Mouse (Mus musculus) neural tube, embryonic 15.5 days (tissue): Measurements from ENCODE around the gene Lurap1l. TPM values are rescaled to one million over a fixed set of nuclear protein-coding genes. Genes with fewer than 3 reads are reported as not detected.

Experiments used
- ATAC-seq: fragments of 200-750 bp; cut with Nextera tagmentation; 2 replicates; pipeline ENCODE4 v1.8.0; 2017; ENCODE audit warnings: mild to moderate bottlenecking, moderate TSS enrichment, moderate library complexity; ENCODE audit not compliant: low FRiP score
- H3K27ac ChIP-seq: fragments of 300-500 bp; sonication (generic); replicated peaks from 2 replicates; pipeline ENCODE4 v1.5.1; 2015; ENCODE audit warnings: mild to moderate bottlenecking, inconsistent platforms
- H3K27me3 ChIP-seq: fragments of 300-500 bp; sonication (generic); replicated peaks from 2 replicates; pipeline ENCODE4 v1.6.1; 2015; ENCODE audit warnings: inconsistent platforms
- H3K36me3 ChIP-seq: fragments of 300-500 bp; sonication (generic); 2 replicates; pipeline ENCODE4 v1.6.1; 2015; ENCODE audit warnings: inconsistent platforms
- H3K4me1 ChIP-seq: fragments of 300-500 bp; sonication (generic); 2 replicates; pipeline ENCODE4 v1.6.1; 2015; ENCODE audit warnings: inconsistent platforms
- H3K4me2 ChIP-seq: fragments of 300-500 bp; sonication (generic); 2 replicates; pipeline ENCODE4 v1.6.1; 2015; ENCODE audit warnings: inconsistent platforms, mild to moderate bottlenecking, moderate library complexity
- H3K4me3 ChIP-seq: fragments of 300-500 bp; sonication (generic); replicated peaks from 2 replicates; pipeline ENCODE4 v1.5.1; 2015; ENCODE audit warnings: mild to moderate bottlenecking, inconsistent platforms
- H3K9ac ChIP-seq: fragments of 300-500 bp; sonication (generic); replicated peaks from 2 replicates; pipeline ENCODE4 v1.6.1; 2015; ENCODE audit warnings: mild to moderate bottlenecking, inconsistent platforms
- H3K9me3 ChIP-seq: fragments of 300-500 bp; sonication (generic); replicated peaks from 2 replicates; pipeline ENCODE4 v1.6.1; 2016; ENCODE audit warnings: inconsistent platforms
- WGBS: fragments of 180-500 bp; shearing (Covaris S2); methylation state at CpG from one replicate; pipeline ENCODE4 v1.1.7; 2015; ENCODE audit warnings: mixed read lengths; 5-methylcytosine and 5-hydroxymethylcytosine counted together
- polyA plus RNA-seq: library from polyadenylated mRNA; unstranded; fragments of >200 nt; fragmentation: Nextera tagmentation; extraction: Ambion mirVana; gene quantifications from 2 replicates; pipeline ENCODE4 v1.2.1, GENCODE M21; 2015

Lurap1l gene
- polyA plus RNA-seq = 14.6 and 14.7 TPM in 2 replicates

GRCm38 (mm10) chr4:80910481-80910870 is at the start of gene Lurap1l:
TSS of gene Lurap1l (plus strand) at chr4:80910646.
- ATAC-seq = peak; percentile 61; the same call in 1 of the 2 replicates
- peak within 1 kb of the TSS; percentile 70 for H3K4me3 ChIP-seq
- 0% methylated on average over 10 of the region's 10 CpGs for WGBS
- peak within 1 kb of the TSS; percentile 92 for H3K27ac ChIP-seq
- no peaks in the 10 kb centered on the region for H3K9me3 ChIP-seq
- H3K4me2 ChIP-seq = peak within 1 kb of the TSS; percentile 64
- H3K27me3 ChIP-seq = 0 out of 2 replicates have a peak, but pooled peaks cover 2% of the 10 kb centered on the region
- no peaks in the 10 kb centered on the region for H3K36me3 ChIP-seq
- peaks cover 11% of the 10 kb centered on the region for H3K4me1 ChIP-seq
- H3K9ac ChIP-seq = peak within 1 kb of the TSS; percentile 79

- ATAC-seq = no peak
- no peak overlapping the region for H3K9ac ChIP-seq
- no peaks in the 10 kb centered on the region for H3K36me3 ChIP-seq
- no peak overlapping the region for H3K27ac ChIP-seq
- H3K4me1 ChIP-seq = peaks cover 8% of the 10 kb centered on the region
- no peak overlapping the region for H3K4me3 ChIP-seq
- 50% methylated on average over 9 of the region's 9 CpGs for WGBS
- no peaks in the 10 kb centered on the region for H3K27me3 ChIP-seq
- no peak overlapping the region for H3K4me2 ChIP-seq
- H3K9me3 ChIP-seq = no peaks in the 10 kb centered on the region
These were observed 47.5 kb upstream of the Lurap1l start for GRCm38 (mm10) chr4:80862962-80863361.

GRCm38 (mm10) chr4:80863906-80864305 is 46.5 kb upstream of the Lurap1l start:
- 70% methylated on average over 7 of the region's 7 CpGs for WGBS
- ATAC-seq = no peak

GRCm38 (mm10) chr4:80864511-80864922 is 45.9 kb upstream of the Lurap1l start:
- Histone ChIP-seq H3K4me1 (peaks cover 8% of the 10 kb centered on the region), H3K27ac (no peak overlapping the region), H3K9ac (peak overlapping the region; percentile 49), H3K36me3 (no peaks in the 10 kb centered on the region), H3K4me2 (peak overlapping the region; percentile 67), H3K9me3 (no peaks in the 10 kb centered on the region), H3K27me3 (no peaks in the 10 kb centered on the region), H3K4me3 (peak overlapping the region; percentile 36)
- peak; percentile 60 for ATAC-seq
- WGBS = 1% methylated on average over 17 of the region's 17 CpGs

More at GRCm38 (mm10) chr4:80863906-80864305, 46.5 kb upstream of the Lurap1l start:
- Histone ChIP-seq H3K27ac (no peak overlapping the region), H3K27me3 (no peaks in the 10 kb centered on the region), H3K4me1 (peaks cover 8% of the 10 kb centered on the region), H3K4me3 (no peak overlapping the region), H3K36me3 (no peaks in the 10 kb centered on the region), H3K4me2 (no peak overlapping the region), H3K9me3 (no peaks in the 10 kb centered on the region), H3K9ac (no peak overlapping the region)

- Histone ChIP-seq H3K9me3 (no peaks in the 10 kb centered on the region), H3K4me3 (no peak overlapping the region), H3K27ac (no peak overlapping the region), H3K4me2 (no peak overlapping the region), H3K27me3 (no peaks in the 10 kb centered on the region), H3K36me3 (no peaks in the 10 kb centered on the region), H3K9ac (no peak overlapping the region), H3K4me1 (peaks cover 8% of the 10 kb centered on the region)
- 18% methylated on average over 5 of the region's 5 CpGs for WGBS
- ATAC-seq = peak; percentile 84
These were observed 44.4 kb upstream of the Lurap1l start for GRCm38 (mm10) chr4:80866065-80866464.

- H3K4me1 ChIP-seq = peaks cover 3% of the 10 kb centered on the region
- H3K27me3 ChIP-seq = no peaks in the 10 kb centered on the region
- no peaks in the 10 kb centered on the region for H3K36me3 ChIP-seq
- no peak overlapping the region for H3K9ac ChIP-seq
- H3K27ac ChIP-seq = no peak overlapping the region
- 54% methylated on average over 2 of the region's 2 CpGs for WGBS
- no peak for ATAC-seq
- H3K9me3 ChIP-seq = no peaks in the 10 kb centered on the region
- H3K4me3 ChIP-seq = no peak overlapping the region
- no peak overlapping the region for H3K4me2 ChIP-seq
These were observed 40.8 kb upstream of the Lurap1l start for GRCm38 (mm10) chr4:80869598-80869997.

GRCm38 (mm10) chr4:80872847-80873644 is 37.4 kb upstream of the Lurap1l start:
- no peak overlapping the region for H3K4me3 ChIP-seq
- no peaks in the 10 kb centered on the region for H3K9me3 ChIP-seq
- H3K27me3 ChIP-seq = no peaks in the 10 kb centered on the region
- no peaks in the 10 kb centered on the region for H3K4me1 ChIP-seq
- 37% methylated on average over 6 of the region's 6 CpGs for WGBS
- no peaks in the 10 kb centered on the region for H3K36me3 ChIP-seq
- no peak overlapping the region for H3K27ac ChIP-seq
- no peak overlapping the region for H3K9ac ChIP-seq
- no peak overlapping the region for H3K4me2 ChIP-seq
- no peak for ATAC-seq

- Histone ChIP-seq H3K4me2 (no peak overlapping the region), H3K9ac (no peak overlapping the region), H3K27ac (no peak overlapping the region), H3K9me3 (no peaks in the 10 kb centered on the region), H3K27me3 (no peaks in the 10 kb centered on the region), H3K4me3 (no peak overlapping the region), H3K36me3 (no peaks in the 10 kb centered on the region), H3K4me1 (no peaks in the 10 kb centered on the region)
- WGBS = 66% methylated on average over 5 of the region's 5 CpGs
- no peak for ATAC-seq
These were observed 36.2 kb upstream of the Lurap1l start for GRCm38 (mm10) chr4:80874121-80874859.

- no peak for ATAC-seq
- no peaks in the 10 kb centered on the region for H3K27me3 ChIP-seq
- H3K4me1 ChIP-seq = no peaks in the 10 kb centered on the region
- H3K4me2 ChIP-seq = no peak overlapping the region
- no peak overlapping the region for H3K9ac ChIP-seq
- 67% methylated on average over 4 of the region's 4 CpGs for WGBS
- no peak overlapping the region for H3K27ac ChIP-seq
- no peaks in the 10 kb centered on the region for H3K36me3 ChIP-seq
- no peak overlapping the region for H3K4me3 ChIP-seq
- no peaks in the 10 kb centered on the region for H3K9me3 ChIP-seq
These were observed 35.4 kb upstream of the Lurap1l start for GRCm38 (mm10) chr4:80875055-80875454.

- H3K27ac ChIP-seq = no peak overlapping the region
These were observed 28.3 kb upstream of the Lurap1l start for GRCm38 (mm10) chr4:80881996-80882599.

GRCm38 (mm10) chr4:80886631-80887030 is 23.8 kb upstream of the Lurap1l start:
- no peaks in the 10 kb centered on the region for H3K27me3 ChIP-seq
- no peak for ATAC-seq
- no peaks in the 10 kb centered on the region for H3K36me3 ChIP-seq
- H3K4me3 ChIP-seq = no peak overlapping the region
- no peak overlapping the region for H3K27ac ChIP-seq
- no peaks in the 10 kb centered on the region for H3K4me1 ChIP-seq
- no peaks in the 10 kb centered on the region for H3K9me3 ChIP-seq
- no peak overlapping the region for H3K4me2 ChIP-seq
- WGBS = 89% methylated on average over 4 of the region's 4 CpGs
- no peak overlapping the region for H3K9ac ChIP-seq

More at GRCm38 (mm10) chr4:80881996-80882599, 28.3 kb upstream of the Lurap1l start:
- H3K4me1 ChIP-seq = no peaks in the 10 kb centered on the region
- H3K36me3 ChIP-seq = no peaks in the 10 kb centered on the region
- no peak overlapping the region for H3K4me3 ChIP-seq
- H3K27me3 ChIP-seq = no peaks in the 10 kb centered on the region
- no peaks in the 10 kb centered on the region for H3K9me3 ChIP-seq
- H3K4me2 ChIP-seq = no peak overlapping the region
- ATAC-seq = no peak
- WGBS = 88% methylated on average over 1 of the region's 1 CpGs
- H3K9ac ChIP-seq = no peak overlapping the region
